Mouse (Mus musculus): ENCODE results near the gene Fbxo9.
"Not testable (repeated sequence)": the region's sequence is repeated elsewhere in the genome, so short reads cannot be mapped to it uniquely, and the experiment has no call there.

The Fbxo9 gene

GRCm38 (mm10) chr9:78073291-78073690, 35.6 kb downstream of the Fbxo9 start:
- in situ Hi-C loops (cut with MboI; ENCODE audit: low sequenced_read_pairs): not testable (repeated sequence)

GRCm38 (mm10) chr9:78071626-78072025, 37.2 kb downstream of the Fbxo9 start:
- in situ Hi-C loops (cut with MboI; ENCODE audit: low sequenced_read_pairs): no loop called here

- in situ Hi-C loops (cut with MboI; ENCODE audit: low sequenced_read_pairs): no loop called here
These were observed 38.4 kb downstream of the Fbxo9 start for GRCm38 (mm10) chr9:78070496-78070895.

GRCm38 (mm10) chr9:78064121-78064520, 44.7 kb downstream of the Fbxo9 start:
- in situ Hi-C loops (cut with MboI; ENCODE audit: low sequenced_read_pairs): no loop called here

- in situ Hi-C loops (cut with MboI; ENCODE audit: low sequenced_read_pairs): no loop called here
These were observed 46.5 kb downstream of the Fbxo9 start for GRCm38 (mm10) chr9:78062392-78062791.

GRCm38 (mm10) chr9:78059525-78060120, 49.2 kb downstream of the Fbxo9 start:
- in situ Hi-C loops (cut with MboI; ENCODE audit: low sequenced_read_pairs): no loop called here

- in situ Hi-C loops (cut with MboI; ENCODE audit: low sequenced_read_pairs): no loop called here
These were observed 54.6 kb downstream of the Fbxo9 start for GRCm38 (mm10) chr9:78054298-78054697.

GRCm38 (mm10) chr9:78053821-78054220, 55.0 kb downstream of the Fbxo9 start:
- in situ Hi-C loops (cut with MboI; ENCODE audit: low sequenced_read_pairs): no loop called here

GRCm38 (mm10) chr9:78051677-78052076, 57.2 kb downstream of the Fbxo9 start, which contains the start of gene Gcm1:
Gene Gcm1, plus strand, starts transcription at chr9:78051924.
- in situ Hi-C loops (cut with MboI; ENCODE audit: low sequenced_read_pairs): no loop called here

GRCm38 (mm10) chr9:78050452-78050970, 58.4 kb downstream of the Fbxo9 start:
- in situ Hi-C loops (cut with MboI; ENCODE audit: low sequenced_read_pairs): no loop called here

- in situ Hi-C loops (cut with MboI; ENCODE audit: low sequenced_read_pairs): no loop called here
These were observed 62.1 kb downstream of the Fbxo9 start for GRCm38 (mm10) chr9:78046755-78047154.

GRCm38 (mm10) chr9:78045171-78045570, 63.7 kb downstream of the Fbxo9 start:
- in situ Hi-C loops (cut with MboI; ENCODE audit: low sequenced_read_pairs): no loop called here

GRCm38 (mm10) chr9:78038755-78039489, 69.9 kb downstream of the Fbxo9 start:
- in situ Hi-C loops (cut with MboI; ENCODE audit: low sequenced_read_pairs): loop anchor here (10.0 kb wide), 1 partner anchor 434 kb away; no protein-coding TSS in a partner anchor

GRCm38 (mm10) chr9:78035831-78036230, 73.0 kb downstream of the Fbxo9 start:
- in situ Hi-C loops (cut with MboI; ENCODE audit: low sequenced_read_pairs): loop anchor here (10.0 kb wide), 1 partner anchor 431 kb away; no protein-coding TSS in a partner anchor

GRCm38 (mm10) chr9:78035296-78035695, 73.6 kb downstream of the Fbxo9 start:
- in situ Hi-C loops (cut with MboI; ENCODE audit: low sequenced_read_pairs): loop anchor here (10.0 kb wide), 1 partner anchor 430 kb away; no protein-coding TSS in a partner anchor

- in situ Hi-C loops (cut with MboI; ENCODE audit: low sequenced_read_pairs): loop anchor here (10.0 kb wide), 1 partner anchor 428 kb away; no protein-coding TSS in a partner anchor
These were observed 75.9 kb downstream of the Fbxo9 start for GRCm38 (mm10) chr9:78032930-78033329.
